Mouse (Mus musculus) regulatory T cell (primary cell): Measurements from ENCODE around the gene Tshr.
"Not testable (repeated sequence)": the region's sequence is repeated elsewhere in the genome, so short reads cannot be mapped to it uniquely, and the experiment has no call there.

ENCODE experiments used
- in situ Hi-C: fragments of 300-600 bp; cut with MboI, MseI; formaldehyde crosslinking; loops from one replicate; pipeline ENCODE4 v1.15.1; 2025; ENCODE audit warnings: high pct_unique_total_duplicates

The Tshr gene

GRCm38 (mm10) chr12:91496226-91496558 is 111.8 kb downstream of the Tshr start:
- in situ Hi-C loops: no loop called here

- in situ Hi-C loops: no loop called here
Observed at GRCm38 (mm10) chr12:91500475-91500874, 116.1 kb downstream of the Tshr start.

- in situ Hi-C loops: no loop called here
Observed at GRCm38 (mm10) chr12:91511766-91512165, 127.4 kb downstream of the Tshr start.

- in situ Hi-C loops: no loop called here
Observed at GRCm38 (mm10) chr12:91513980-91514379, 129.6 kb downstream of the Tshr start.

- in situ Hi-C loops: no loop called here
Observed at GRCm38 (mm10) chr12:91517808-91518207, 133.4 kb downstream of the Tshr start.

- in situ Hi-C loops: loop anchor here (10.0 kb wide), 1 partner anchor 1281 kb away; no protein-coding TSS in a partner anchor
Observed at GRCm38 (mm10) chr12:91523626-91524025, 139.3 kb downstream of the Tshr start.

- in situ Hi-C loops: no loop called here
Observed at GRCm38 (mm10) chr12:91534514-91534913, 150.2 kb downstream of the Tshr start.

- in situ Hi-C loops: no loop called here
Observed at GRCm38 (mm10) chr12:91540202-91540601, 155.8 kb downstream of the Tshr start.

- in situ Hi-C loops: no loop called here
Observed at GRCm38 (mm10) chr12:91549471-91549870, 165.1 kb downstream of the Tshr start.

- in situ Hi-C loops: no loop called here
Observed at GRCm38 (mm10) chr12:91551773-91552526, 167.6 kb downstream of the Tshr start.

- in situ Hi-C loops: not testable (repeated sequence)
Observed at GRCm38 (mm10) chr12:91557358-91558005, 173.1 kb downstream of the Tshr start.

GRCm38 (mm10) chr12:91558152-91558551 is 173.8 kb downstream of the Tshr start:
- in situ Hi-C loops: not testable (repeated sequence)

GRCm38 (mm10) chr12:91567145-91567544 is 182.8 kb downstream of the Tshr start:
- in situ Hi-C loops: no loop called here

GRCm38 (mm10) chr12:91569255-91569654 is 184.9 kb downstream of the Tshr start:
- in situ Hi-C loops: no loop called here

GRCm38 (mm10) chr12:91571708-91572107 is 187.3 kb downstream of the Tshr start:
- in situ Hi-C loops: no loop called here

- in situ Hi-C loops: loop anchor here (25.0 kb wide), 1 partner anchor 192 kb away; the partner anchor contains the start of genes Cep128 and Tshr
Observed at GRCm38 (mm10) chr12:91579665-91580064, 195.3 kb downstream of the Tshr start.

GRCm38 (mm10) chr12:91581204-91582070 is 197.1 kb downstream of the Tshr start:
- in situ Hi-C loops: loop anchor here (25.0 kb wide), 1 partner anchor 194 kb away; the partner anchor contains the start of genes Cep128 and Tshr

GRCm38 (mm10) chr12:91582362-91583002 is 198.1 kb downstream of the Tshr start:
- in situ Hi-C loops: loop anchor here (25.0 kb wide), 1 partner anchor 195 kb away; the partner anchor contains the start of genes Cep128 and Tshr

- in situ Hi-C loops: loop anchor here (25.0 kb wide), 1 partner anchor 196 kb away; the partner anchor contains the start of genes Cep128 and Tshr
Observed at GRCm38 (mm10) chr12:91583409-91583808, 199.0 kb downstream of the Tshr start.

- in situ Hi-C loops: loop anchor here (25.0 kb wide), 1 partner anchor 198 kb away; the partner anchor contains the start of genes Cep128 and Tshr
Observed at GRCm38 (mm10) chr12:91585206-91585605, 200.8 kb downstream of the Tshr start.

GRCm38 (mm10) chr12:91585815-91586214 is 201.5 kb downstream of the Tshr start:
- in situ Hi-C loops: loop anchor here (25.0 kb wide), 1 partner anchor 199 kb away; the partner anchor contains the start of genes Cep128 and Tshr
